Mouse (Mus musculus) CH12.LX (cell line): ENCODE measurements around the gene Ankrd24.

ENCODE experiments used
- EP300 ChIP-seq: IDR thresholded peaks from 2 replicates; pipeline ENCODE4 v1.6.1; 2011; ENCODE audit warnings: low read length, improper control_type of control experiment
- ETS1 ChIP-seq: conservative IDR thresholded peaks from 2 replicates; pipeline ENCODE4 v1.6.1; 2012; ENCODE audit warnings: low read depth, mild to moderate bottlenecking, inconsistent platforms, low read length, improper control_type of control experiment, moderate library complexity
- MAFK ChIP-seq: IDR thresholded peaks from 2 replicates; pipeline ENCODE4 v1.6.1; 2011; ENCODE audit warnings: low read length, improper control_type of control experiment; ENCODE audit not compliant: insufficient replicate concordance
- POLR2A ChIP-seq: IDR thresholded peaks from 2 replicates; pipeline ENCODE4 v1.6.1; 2011; ENCODE audit warnings: low read depth, mild to moderate bottlenecking, improper control_type of control experiment, low read length
- SMC3 ChIP-seq: IDR thresholded peaks from 2 replicates; pipeline ENCODE4 v1.6.1; 2011; ENCODE audit warnings: low read depth, low read length, improper control_type of control experiment
- ZMIZ1 ChIP-seq: IDR thresholded peaks from 2 replicates; pipeline ENCODE4 v1.6.1; 2012; ENCODE audit warnings: low read depth, mild to moderate bottlenecking, inconsistent platforms, low read length, improper control_type of control experiment

- TF ChIP-seq POLR2A (no peak), SMC3 (no peak), EP300 (no peak), ETS1 (no peak), ZMIZ1 (no peak), MAFK (no peak)
These were observed 9.8 kb downstream of the Ankrd24 start for GRCm38 (mm10) chr10:81638101-81638500.
